Mouse (Mus musculus) left cerebral cortex, adult 18-20 months (tissue): ENCODE data around the gene Gm17617. TPM values are rescaled to one million over a fixed set of nuclear protein-coding genes. Genes with fewer than 3 reads are reported as not detected.
A peak's percentile ranks its signal among the peaks of the same experiment; 100 is the strongest.

Experiments used
- DNase-seq, 2 experiments: peaks; one replicate each; pipeline ENCODE4 v3.0.0; 2021 to 2022; ENCODE audit warnings: low spot score in 2 of 2, mixed read lengths in 1 of 2
- long read RNA-seq, 2 experiments: library from polyadenylated mRNA; stranded (forward); transcript quantifications; one replicate each; pipeline ENCODE4 v2.0.0; 2021
- total RNA-seq, 2 experiments: library from RNA; stranded (reverse); gene quantifications; 2 replicates each; pipeline ENCODE4 v1.2.3; 2021

The Gm17617 gene
- not detected for total RNA-seq
- long read RNA-seq, experiment 1: 0 reads
- long read RNA-seq, experiment 2: 0 reads

DNA sequence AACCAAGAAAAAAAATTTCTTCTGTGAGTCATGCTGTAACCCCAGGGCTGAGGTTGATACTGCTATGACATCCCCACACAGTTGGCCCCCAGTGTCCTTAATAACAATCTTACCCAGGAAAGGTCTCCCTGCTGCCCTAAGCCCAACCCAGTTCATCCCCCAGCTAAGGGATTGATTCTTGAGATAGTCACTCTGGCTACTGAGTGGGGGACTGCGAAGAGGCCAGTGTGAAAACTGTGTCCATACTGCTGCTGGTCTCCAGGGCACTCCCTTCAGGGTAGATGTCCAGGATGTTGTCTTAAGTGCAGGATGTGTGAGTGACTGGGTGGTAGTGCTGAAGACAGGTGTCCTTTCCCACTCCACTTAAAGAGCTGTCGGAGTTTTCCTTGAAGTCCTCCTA lies at the start of gene Gm17617:
Gene Gm17617 (minus strand): TSS at position 101 of the 400 bp plus-strand sequence.
- no peak for DNase-seq

DNA sequence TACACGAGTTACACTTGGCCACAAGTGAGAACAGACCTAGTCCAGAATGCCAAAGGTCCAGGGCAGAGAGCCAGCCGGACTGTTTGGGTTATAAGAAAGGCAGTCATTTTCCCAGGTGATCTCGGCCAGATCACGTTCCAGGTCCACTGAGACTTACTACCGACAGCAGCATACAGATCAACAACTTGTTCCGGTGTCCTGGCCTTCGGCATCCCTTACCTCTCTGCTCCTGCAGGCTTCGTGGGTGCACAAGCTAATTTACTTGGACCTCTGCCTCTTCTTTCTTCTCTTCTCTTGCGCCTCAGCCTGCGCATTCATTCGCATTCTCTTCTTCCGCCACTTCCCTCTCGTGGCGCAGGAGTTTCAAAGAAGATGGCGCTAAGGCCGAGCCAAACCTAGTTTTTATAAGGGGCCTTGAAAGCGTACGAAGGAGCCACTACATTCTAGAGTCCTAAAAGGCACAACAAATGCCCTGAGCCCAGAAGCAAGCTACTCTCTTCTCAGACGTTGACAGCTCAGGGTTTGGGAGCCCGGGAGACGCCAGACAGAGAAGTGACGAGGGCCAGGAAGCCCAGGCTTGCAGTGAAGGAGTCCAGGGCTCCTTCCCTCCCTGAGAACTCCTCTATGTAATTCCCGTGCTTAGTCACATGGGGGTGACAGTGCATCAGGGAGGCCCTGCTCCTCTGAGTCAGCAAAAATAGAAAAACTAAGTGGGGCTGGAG lies 49.0 kb upstream of the Gm17617 start:
- peak; percentile 54 to 68 for DNase-seq

DNA sequence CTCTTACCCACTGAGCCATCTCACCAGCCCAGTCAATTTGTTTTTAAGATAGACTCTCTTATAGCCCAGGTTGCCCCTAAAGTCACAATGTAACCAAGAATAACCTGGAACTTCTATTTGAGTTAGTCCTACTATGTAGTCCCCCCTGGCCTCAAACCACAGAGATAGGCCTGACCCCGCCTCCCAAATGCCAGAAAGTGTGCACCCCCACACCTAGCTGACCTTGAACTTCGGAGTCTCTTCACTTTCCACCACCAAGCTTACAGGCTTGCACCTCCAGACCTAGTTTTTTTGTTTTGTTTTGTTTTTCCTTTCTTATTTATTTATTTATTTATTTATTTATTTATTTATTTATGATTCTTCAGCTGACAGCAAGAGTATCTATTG lies 48.4 kb upstream of the Gm17617 start:
- DNase-seq: no peak

DNA sequence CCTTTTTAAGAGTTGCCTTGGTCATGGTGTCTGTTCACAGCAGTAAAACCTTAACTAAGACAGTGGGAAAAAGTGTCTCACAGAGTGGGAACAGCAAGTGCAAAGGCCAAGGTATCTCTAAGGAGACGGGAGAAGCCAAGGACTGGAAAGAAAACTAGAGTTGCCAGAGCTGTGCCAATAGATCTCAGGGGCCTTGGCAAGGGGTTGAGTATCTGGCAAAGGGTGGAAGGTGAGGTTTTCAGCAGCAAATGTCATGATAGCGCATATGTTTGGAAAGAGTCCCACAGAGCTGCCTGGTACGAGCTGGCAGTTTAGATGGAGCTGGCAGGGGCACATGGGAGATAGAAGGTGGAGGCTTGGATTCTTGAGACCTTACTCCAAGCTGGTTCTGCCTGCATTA lies 46.2 kb upstream of the Gm17617 start:
- DNase-seq: no peak

DNA sequence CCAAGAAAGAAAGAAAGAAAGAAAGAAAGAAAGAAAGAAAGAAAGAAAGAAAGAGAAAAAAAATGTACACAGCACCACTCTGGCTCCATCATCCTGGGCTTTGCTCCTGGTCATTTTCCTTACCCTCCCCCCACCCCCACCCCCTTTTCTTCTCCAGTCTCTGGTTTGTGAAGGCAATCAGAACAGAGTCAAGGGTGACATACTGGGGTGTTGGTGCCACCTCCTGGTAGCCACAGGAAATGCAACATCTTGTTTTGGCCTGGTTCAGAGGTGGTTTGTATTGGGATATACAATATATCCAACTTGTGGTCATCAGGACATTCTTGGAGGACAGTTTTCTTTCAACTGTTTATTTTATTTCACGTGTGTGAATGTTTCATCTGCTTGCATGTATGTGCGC lies 45.2 kb upstream of the Gm17617 start:
- DNase-seq: peak; percentile 70 to 76

DNA sequence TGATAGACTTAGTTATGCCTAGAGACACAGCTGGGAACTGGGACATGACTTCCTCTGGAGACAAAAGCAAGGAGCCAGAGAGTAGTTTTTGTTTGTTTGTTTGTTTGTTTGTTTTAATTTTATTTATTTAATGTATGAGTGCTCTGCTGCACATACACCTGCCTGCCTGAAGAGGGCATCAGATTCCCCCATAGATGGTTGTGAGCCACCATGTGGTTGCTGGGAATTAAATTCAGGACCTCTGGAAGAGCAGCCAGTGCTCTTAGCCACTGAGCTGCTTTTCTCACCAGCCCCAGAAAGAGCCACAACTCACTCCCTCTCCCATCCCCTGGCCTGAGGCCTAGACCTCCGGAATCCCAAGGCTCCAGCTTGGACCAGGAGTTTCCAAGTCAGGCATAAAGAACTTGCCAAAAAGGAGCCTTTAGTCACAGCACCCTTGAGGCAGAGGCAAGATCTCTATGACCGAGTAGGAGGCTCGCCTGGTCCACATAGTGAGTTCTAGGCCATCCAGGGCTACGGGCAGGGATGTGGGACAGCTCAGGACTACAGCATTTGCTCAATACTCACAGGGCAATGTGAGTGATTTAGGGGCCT lies 44.7 kb upstream of the Gm17617 start:
- DNase-seq: no peak

DNA sequence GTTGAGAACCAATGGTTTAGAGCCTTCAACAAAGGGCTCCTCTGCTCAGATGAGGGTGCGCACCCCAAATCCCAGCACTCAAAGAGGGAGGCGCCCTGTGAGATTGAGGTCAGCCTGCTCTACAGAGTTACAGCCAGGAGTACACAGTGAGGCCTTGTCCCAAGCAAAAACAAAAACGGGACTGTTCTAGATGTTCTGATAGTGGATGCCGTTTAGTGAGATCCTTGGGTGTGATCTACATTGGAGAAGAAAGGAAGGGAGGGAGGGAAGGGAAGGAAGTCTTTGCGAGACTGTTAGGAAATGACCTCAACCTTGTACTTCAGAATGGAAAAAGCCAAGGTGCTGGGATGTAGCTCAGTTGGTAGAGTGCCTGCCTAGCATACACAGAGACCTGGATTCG lies 42.9 kb upstream of the Gm17617 start:
- DNase-seq: no peak

DNA sequence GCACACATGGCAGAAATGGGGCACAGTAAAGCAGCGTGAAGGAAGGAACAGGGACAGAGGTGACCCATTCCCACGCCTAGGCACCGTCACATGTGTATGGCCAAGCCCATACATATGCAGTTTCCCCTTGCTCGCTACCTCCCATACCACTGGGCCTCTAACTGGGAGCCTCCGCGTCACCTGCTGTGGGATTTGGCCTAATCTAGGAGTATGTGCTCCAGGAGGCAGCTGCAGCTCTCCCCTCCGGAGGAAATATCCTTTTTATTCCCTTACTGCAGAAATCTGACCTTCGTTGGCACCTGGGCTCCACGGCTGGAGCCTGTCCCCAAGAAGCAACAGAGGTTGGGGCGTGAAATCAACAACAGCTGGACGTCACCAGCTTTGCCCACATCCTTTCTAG lies 41.0 kb upstream of the Gm17617 start:
- no peak for DNase-seq

DNA sequence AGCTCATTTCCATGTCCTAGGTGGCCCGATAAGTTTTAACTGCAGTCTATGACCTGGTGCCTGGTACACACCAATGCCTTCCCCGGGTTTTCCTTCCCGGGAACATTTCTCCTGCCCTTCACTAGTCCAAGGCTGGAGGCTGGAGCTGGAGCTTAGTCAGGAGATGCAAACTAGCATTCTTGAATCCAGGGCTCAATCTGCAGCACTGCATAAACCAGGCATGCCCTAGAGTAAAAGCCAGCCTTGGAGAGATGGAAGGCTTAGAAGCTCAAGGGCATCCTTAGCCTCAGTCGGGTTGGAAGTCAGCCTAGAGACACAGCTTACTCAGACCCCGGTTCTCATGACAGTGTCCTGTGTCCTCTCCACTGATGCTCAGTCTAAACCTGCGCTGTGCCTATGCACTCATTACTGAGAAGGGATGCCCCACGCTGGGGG lies 39.0 kb upstream of the Gm17617 start:
- DNase-seq: no peak

DNA sequence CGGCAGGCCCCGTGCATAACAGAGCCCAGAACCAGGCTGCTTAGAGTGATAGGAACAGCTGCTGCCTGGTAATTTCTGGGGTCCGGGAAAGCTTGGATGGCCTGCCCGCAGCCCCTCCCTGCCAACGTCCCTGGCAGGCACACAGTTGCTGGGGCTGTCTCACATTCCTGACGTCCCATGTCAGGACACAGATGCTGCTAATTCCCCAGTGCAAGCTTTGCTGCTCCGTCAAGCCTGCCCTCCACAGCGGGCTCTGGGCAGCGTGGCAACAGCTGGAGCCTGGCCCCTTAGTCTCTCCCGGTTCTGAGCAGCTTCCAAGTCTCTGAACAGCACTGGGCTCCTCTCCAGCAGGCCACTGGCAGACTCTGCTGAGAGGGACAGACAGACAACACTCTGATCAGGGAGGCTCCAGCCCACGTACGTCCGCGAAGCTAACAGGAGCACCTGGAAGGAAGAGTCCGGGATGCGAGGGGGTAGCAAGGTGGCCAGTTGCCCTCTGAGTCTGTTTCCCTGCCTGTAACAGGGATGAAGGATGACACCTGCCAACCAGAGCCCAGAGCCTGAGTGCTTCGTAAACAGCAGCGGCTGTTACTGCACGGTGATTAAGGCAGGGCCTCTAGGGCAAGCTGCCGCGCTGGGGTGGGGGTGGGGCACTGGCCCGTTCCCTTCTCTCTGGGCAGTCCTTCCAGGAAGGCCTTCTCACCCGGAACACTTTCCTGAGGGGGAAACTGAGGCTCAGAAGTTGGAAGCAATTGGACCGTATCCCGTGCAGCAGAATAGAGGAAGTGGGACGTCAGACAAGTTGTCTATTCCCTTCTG lies 38.4 kb upstream of the Gm17617 start:
- peak; percentile 38 to 41 for DNase-seq

DNA sequence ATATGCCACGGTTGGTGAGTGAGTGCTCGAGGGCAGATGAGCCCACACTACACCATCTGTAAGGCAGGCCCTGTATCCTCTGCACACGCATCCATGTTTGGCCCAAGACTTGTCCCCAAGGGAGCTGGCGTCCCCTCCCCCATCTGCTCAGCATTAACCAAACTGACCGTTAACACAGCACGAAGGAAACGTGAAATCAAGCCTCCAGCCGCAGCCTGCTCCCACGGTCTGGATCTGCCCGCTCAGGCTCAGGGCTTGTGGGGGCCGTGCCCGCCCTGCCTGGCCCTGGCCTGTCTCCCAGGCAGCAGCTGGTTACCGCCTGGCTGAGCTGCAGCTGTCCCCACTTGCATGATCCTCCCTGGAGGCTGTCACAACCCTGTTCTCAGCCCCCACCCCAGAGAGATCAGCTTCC lies 35.6 kb upstream of the Gm17617 start:
- peak in 1 of 2 experiments; percentile 43 for DNase-seq

DNA sequence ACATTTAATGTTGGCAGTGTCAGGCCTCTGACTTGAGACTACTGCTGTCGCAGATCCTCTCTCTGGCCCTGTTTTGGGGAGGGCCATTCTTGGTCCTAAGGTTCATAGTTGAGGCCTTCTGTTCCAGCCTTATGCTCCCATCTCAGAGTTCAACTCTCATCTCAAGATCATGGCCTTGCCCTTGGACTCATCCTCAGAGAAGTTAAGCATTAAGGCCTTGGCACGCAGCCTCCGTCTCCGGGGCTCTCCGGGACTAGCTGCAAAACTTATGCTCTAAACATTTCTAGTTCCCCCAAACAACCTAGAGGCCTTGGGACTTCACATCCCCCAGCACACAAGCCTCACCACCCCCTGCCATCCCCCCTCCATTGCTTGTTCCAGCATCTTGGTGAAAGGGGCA lies 34.9 kb upstream of the Gm17617 start:
- no peak for DNase-seq

DNA sequence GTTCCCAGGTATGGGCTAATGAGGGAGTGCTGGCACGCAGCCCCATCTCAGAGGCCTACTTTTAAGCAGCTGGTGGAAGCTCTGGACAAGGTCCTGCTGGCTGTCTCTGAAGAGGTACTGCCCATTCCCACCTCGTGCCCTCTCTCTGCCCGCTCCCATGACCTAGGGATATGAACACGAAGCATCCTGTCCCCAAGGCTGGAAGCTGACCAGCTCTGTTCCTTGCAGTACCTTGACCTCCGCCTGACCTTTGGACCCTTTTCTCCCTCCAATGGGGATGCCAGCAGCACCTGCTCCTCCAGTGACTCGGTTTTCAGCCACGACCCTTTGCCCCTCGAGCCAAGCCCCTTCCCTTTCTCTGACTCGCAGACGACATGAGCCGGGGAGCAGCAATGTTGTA lies 34.5 kb upstream of the Gm17617 start:
- no peak for DNase-seq

DNA sequence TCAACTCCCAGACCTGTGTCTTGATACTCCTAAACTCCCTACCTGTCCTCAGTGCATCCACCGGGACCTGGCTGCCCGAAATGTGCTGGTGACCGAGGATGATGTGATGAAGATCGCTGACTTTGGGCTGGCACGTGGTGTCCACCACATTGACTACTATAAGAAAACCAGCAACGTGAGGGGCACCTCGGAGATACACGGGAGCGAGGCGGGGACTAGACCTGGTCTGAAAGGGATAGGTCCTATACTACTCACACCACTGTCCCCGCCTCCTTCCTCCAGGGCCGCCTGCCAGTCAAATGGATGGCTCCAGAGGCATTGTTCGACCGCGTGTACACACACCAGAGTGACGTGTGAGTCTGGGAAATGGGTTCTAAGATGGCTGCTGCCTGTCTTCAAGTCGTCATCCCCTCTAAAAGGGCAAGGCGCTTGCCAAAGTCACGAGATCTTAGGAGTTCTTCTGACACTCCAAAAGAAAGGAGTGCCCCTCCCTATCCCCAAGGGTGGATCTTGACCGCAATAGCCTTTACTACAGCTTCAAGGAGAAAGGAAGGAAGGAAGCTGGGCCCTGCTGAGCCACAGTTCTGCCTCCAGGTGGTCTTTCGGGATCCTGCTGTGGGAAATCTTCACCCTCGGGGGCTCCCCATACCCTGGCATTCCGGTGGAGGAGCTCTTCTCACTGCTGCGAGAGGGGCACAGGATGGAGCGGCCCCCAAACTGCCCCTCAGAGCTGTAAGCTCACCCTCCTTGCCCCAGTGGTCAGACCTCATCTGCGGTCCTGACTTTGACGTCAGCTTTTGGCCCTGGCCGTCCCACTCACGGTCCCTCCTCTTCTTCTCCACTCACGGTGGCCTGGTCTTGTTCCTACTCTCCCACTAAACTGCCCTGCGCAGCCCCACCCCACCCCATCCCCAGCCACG lies 33.7 kb upstream of the Gm17617 start:
- no peak for DNase-seq

DNA sequence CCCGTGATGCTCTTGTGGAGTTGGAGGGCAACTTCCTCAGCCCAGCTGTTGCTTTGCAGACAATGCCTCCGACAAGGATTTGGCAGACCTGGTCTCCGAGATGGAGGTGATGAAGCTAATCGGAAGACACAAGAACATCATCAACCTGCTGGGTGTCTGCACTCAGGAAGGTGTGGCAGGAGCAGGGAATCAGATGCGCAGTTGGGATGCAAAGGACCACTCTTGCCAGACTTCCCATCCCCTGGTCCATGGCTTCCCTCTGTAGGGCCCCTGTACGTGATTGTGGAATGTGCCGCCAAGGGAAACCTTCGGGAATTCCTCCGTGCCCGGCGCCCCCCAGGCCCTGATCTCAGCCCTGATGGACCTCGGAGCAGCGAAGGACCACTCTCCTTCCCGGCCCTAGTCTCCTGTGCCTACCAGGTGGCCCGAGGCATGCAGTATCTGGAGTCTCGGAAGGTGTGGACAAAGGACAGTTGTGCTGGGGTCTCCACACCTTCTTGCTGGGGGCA lies 32.5 kb upstream of the Gm17617 start:
- DNase-seq: no peak

DNA sequence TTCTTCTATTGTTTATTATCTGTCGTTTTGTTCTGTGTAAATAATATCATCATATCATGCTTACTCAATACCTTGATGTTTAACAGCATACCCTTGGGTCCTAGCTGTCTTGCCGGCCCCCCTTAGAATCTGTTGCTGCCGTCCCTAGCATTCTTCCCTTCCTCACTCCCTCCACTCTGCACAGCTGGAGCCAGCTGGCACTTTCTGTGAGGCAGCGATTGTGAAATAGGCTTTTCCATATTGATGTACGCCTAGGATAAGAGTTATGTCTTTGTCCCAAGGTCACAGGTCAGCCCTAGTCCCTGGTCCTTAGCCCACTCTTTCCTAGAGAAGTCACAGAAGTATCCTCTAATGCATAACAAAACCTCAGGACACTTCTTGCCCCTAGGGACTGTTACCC lies 30.2 kb upstream of the Gm17617 start:
- no peak for DNase-seq

DNA sequence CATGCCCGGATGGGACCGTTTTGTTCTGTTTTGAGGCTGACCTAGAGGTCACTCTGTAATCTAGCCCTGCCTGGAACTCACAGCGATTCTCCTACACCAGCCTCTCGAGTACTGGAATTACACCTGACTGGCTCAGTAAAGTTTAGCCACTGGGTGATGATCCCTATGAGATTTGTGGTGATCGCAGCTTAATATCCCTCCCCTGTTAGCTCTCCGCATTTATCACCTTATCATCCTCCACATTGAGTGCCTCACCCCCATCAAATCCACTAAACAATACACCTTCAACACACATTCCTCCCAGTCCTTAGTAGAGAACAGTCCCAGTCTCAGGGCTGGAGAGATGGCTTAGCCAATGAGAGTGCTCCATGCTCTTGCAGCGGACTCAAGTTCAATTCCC lies 29.0 kb upstream of the Gm17617 start:
- DNase-seq: no peak

DNA sequence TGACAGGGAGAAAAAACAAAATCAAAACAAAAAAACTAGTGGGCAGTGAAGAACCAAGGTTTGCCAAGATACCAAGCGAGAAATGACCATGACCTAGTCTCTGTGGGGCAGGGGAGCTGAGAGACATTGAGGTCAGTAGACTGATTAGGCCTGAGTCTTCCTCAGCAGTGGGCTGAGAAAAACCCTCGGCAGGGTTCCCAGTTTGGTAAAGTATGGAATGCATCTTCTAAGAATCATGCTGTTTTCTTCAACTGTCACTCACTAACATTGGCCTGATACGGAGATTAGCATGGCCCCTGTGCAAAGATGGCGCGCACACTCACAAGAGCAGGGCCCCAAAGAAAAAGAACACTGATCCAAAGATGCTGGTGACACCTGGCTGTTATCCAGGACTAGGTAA lies 20.6 kb upstream of the Gm17617 start:
- DNase-seq: no peak

DNA sequence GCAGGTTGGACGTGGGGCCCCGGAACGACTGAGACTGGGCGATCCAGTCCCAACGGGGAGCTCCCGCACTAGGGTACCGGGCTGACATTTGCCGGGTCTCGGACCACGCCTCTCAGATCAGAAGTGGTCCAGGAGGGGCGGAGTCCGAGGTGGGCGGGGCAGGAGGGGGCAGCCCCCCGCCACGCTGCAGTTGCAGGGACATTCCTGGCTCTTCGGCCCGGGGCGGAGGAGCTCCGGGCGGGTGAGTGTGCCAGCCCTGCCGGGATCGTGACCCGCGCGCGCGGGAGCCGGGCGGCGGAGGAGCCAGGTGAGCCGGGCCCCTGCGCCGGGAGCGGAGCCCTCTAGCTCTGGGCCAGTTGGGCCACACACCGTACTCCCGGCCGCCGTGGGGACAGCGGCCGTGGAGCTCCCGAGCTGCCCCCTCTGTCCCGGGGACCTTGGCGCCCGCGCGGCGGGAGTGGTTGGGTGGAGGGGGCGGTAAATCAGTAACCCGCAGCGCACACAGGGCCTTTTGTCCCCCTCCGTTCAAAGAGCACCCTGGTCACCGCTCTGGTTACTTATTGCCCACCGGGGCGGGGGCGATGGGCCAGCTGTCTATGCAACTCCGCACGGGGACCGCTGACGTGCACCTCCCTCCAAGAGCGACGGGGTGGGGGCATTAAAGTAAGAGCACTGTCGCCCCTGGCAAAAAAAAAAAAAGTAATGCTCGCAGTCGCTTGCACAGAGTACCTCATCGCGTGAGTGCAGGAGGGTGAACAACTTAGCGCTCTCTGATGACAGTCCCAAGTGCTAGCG lies 19.5 kb upstream of the Gm17617 start, which contains the start of gene Fgfr4:
Gene Fgfr4 (plus strand): TSS at position 20 of the 795 bp plus-strand sequence.
- no peak for DNase-seq

DNA sequence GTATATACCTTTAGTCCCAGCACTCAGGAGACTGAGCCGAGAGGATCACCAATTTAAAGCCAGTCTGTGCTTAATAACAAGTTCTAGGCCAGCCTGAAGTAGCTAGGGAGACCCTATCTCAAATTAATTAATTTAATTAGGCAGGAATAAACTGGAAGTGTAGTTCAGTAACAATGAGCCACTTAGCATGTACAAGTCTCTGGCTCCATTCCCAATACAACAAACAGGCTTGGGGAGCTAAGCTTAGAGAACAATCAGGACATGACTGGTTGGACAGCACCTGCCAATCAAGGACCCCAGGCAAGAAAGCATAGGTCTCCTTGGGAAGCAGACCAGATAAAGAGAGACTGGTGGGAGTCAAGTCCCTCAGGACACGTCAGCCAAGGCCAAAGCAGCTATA lies 6.9 kb upstream of the Gm17617 start:
- DNase-seq: no peak
